Mouse (Mus musculus) brown adipose tissue, adult 24 weeks (tissue): Measurements from ENCODE around the gene Ankdd1a. TPM values are rescaled to one million over a fixed set of nuclear protein-coding genes. Genes with fewer than 3 reads are reported as not detected.
A peak's percentile ranks its signal among the peaks of the same experiment; 100 is the strongest.

Experiments
- H3K27ac ChIP-seq: fragments of 200-500 bp; replicated peaks from 2 replicates; pipeline ENCODE4 v1.5.1; 2012; ENCODE audit warnings: low read depth, mild to moderate bottlenecking, low read length
- H3K4me1 ChIP-seq: fragments of 200-500 bp; 2 replicates; pipeline ENCODE4 v1.6.1; 2012; ENCODE audit warnings: low read length, mixed read lengths; ENCODE audit not compliant: control insufficient read depth, insufficient read depth, insufficient read length
- H3K4me3 ChIP-seq: fragments of 200-500 bp; 2 replicates; pipeline ENCODE4 v1.5.1; 2012; ENCODE audit warnings: low read depth, mild to moderate bottlenecking, low read length, moderate library complexity; ENCODE audit not compliant: insufficient read depth
- polyA plus RNA-seq: library from polyadenylated mRNA; stranded (reverse); fragments of >200 nt; gene quantifications from 2 replicates; pipeline ENCODE4 v1.2.4, GENCODE M21; 2012; ENCODE audit not compliant: missing spikeins, insufficient read depth, insufficient read length

Ankdd1a gene
- not detected in 2 replicates for polyA plus RNA-seq

GRCm38 (mm10) chr9:65519807-65520504 lies at the start of gene Ankdd1a:
Gene Ankdd1a, minus strand, starts transcription at chr9:65520193.
- H3K4me1 ChIP-seq, result no peaks in the 10 kb centered on the region
- H3K27ac ChIP-seq, result no peak within 1 kb of the TSS
- no peak within 1 kb of the TSS for H3K4me3 ChIP-seq

- Histone ChIP-seq H3K4me3 (no peak overlapping the region), H3K4me1 (peaks cover 8% of the 10 kb centered on the region; the same call in 1 of the 2 replicates), H3K27ac (peak overlapping the region; percentile 68)
Observed at GRCm38 (mm10) chr9:65569491-65569971, 49.5 kb upstream of the Ankdd1a start.

GRCm38 (mm10) chr9:65568787-65569186 lies 48.8 kb upstream of the Ankdd1a start:
- H3K27ac ChIP-seq, result peak overlapping the region; percentile 68
- no peak overlapping the region for H3K4me3 ChIP-seq
- H3K4me1 ChIP-seq, result peaks cover 8% of the 10 kb centered on the region; the same call in 1 of the 2 replicates

GRCm38 (mm10) chr9:65564698-65565097 lies 44.7 kb upstream of the Ankdd1a start:
- Histone ChIP-seq H3K4me1 (peaks cover 19% of the 10 kb centered on the region), H3K27ac (no peak overlapping the region)

GRCm38 (mm10) chr9:65563073-65563472 lies 43.1 kb upstream of the Ankdd1a start:
- Histone ChIP-seq H3K4me3 (no peak overlapping the region), H3K27ac (no peak overlapping the region), H3K4me1 (peaks cover 17% of the 10 kb centered on the region)

More at GRCm38 (mm10) chr9:65564698-65565097, 44.7 kb upstream of the Ankdd1a start:
- H3K4me3 ChIP-seq, result no peak overlapping the region

GRCm38 (mm10) chr9:65562081-65562506 lies 42.1 kb upstream of the Ankdd1a start:
- H3K4me1 ChIP-seq, result peaks cover 17% of the 10 kb centered on the region
- H3K27ac ChIP-seq, result peak overlapping the region; percentile 46; the same call in 1 of the 2 replicates
- no peak overlapping the region for H3K4me3 ChIP-seq

- peak overlapping the region; percentile 27; the same call in 1 of the 2 replicates for H3K27ac ChIP-seq
- H3K4me3 ChIP-seq, result no peak overlapping the region
- H3K4me1 ChIP-seq, result peaks cover 17% of the 10 kb centered on the region
Observed at GRCm38 (mm10) chr9:65561016-65561415, 41.0 kb upstream of the Ankdd1a start.

- no peak overlapping the region for H3K27ac ChIP-seq
- peaks cover 13% of the 10 kb centered on the region for H3K4me1 ChIP-seq
- no peak overlapping the region for H3K4me3 ChIP-seq
Observed at GRCm38 (mm10) chr9:65558806-65559205, 38.8 kb upstream of the Ankdd1a start.

GRCm38 (mm10) chr9:65556979-65557378 lies 37.0 kb upstream of the Ankdd1a start:
- no peak overlapping the region for H3K27ac ChIP-seq
- peaks cover 18% of the 10 kb centered on the region for H3K4me1 ChIP-seq

GRCm38 (mm10) chr9:65556349-65556748 lies 36.4 kb upstream of the Ankdd1a start:
- Histone ChIP-seq H3K4me3 (no peak overlapping the region), H3K4me1 (peaks cover 18% of the 10 kb centered on the region), H3K27ac (no peak overlapping the region)

More at GRCm38 (mm10) chr9:65556979-65557378, 37.0 kb upstream of the Ankdd1a start:
- no peak overlapping the region for H3K4me3 ChIP-seq

GRCm38 (mm10) chr9:65555621-65556020 lies 35.6 kb upstream of the Ankdd1a start:
- peaks cover 17% of the 10 kb centered on the region for H3K4me1 ChIP-seq
- H3K27ac ChIP-seq, result no peak overlapping the region
- no peak overlapping the region for H3K4me3 ChIP-seq

GRCm38 (mm10) chr9:65555001-65555405 lies 35.0 kb upstream of the Ankdd1a start:
- H3K4me1 ChIP-seq, result peaks cover 19% of the 10 kb centered on the region
- no peak overlapping the region for H3K27ac ChIP-seq
- H3K4me3 ChIP-seq, result no peak overlapping the region

- Histone ChIP-seq H3K4me3 (no peak overlapping the region), H3K27ac (peak overlapping the region; percentile 93), H3K4me1 (peaks cover 34% of the 10 kb centered on the region)
Observed at GRCm38 (mm10) chr9:65552711-65553110, 32.7 kb upstream of the Ankdd1a start.

GRCm38 (mm10) chr9:65552141-65552540 lies 32.1 kb upstream of the Ankdd1a start:
- Histone ChIP-seq H3K27ac (peak overlapping the region; percentile 93), H3K4me1 (peaks cover 40% of the 10 kb centered on the region)

GRCm38 (mm10) chr9:65551035-65551434 lies 31.0 kb upstream of the Ankdd1a start:
- H3K27ac ChIP-seq, result peak overlapping the region; percentile 99
- H3K4me1 ChIP-seq, result peaks cover 48% of the 10 kb centered on the region
- H3K4me3 ChIP-seq, result no peak overlapping the region

More at GRCm38 (mm10) chr9:65552141-65552540, 32.1 kb upstream of the Ankdd1a start:
- no peak overlapping the region for H3K4me3 ChIP-seq
